Mouse (Mus musculus) myocyte (in vitro differentiated cells): Measurements from ENCODE around the gene Fbxl14. TPM values are rescaled to one million over a fixed set of nuclear protein-coding genes. Genes with fewer than 3 reads are reported as not detected.

Experiments used
- H3K27me3 ChIP-seq: one replicate; pipeline ENCODE4 v1.6.1; 2011; ENCODE audit not compliant: control insufficient read depth, insufficient read depth, insufficient read length
- H3K36me3 ChIP-seq: one replicate; pipeline ENCODE4 v1.6.1; 2011; ENCODE audit not compliant: control insufficient read depth, insufficient read depth
- H3K4me2 ChIP-seq: one replicate; pipeline ENCODE4 v1.6.1; 2011; ENCODE audit warnings: low read depth, control low read depth
- H3K4me3 ChIP-seq: one replicate; pipeline ENCODE4 v1.5.1; 2011; ENCODE audit warnings: mild to moderate bottlenecking, control low read depth, moderate library complexity
- H3K79me2 ChIP-seq: one replicate; pipeline ENCODE4 v1.6.1; 2011; ENCODE audit not compliant: control insufficient read depth, insufficient read depth
- H3ac ChIP-seq: one replicate; pipeline ENCODE4 v1.6.1; 2011; ENCODE audit not compliant: control insufficient read depth, insufficient read length
- CEBPB ChIP-seq: IDR thresholded peaks from 2 replicates; pipeline ENCODE4 v1.6.1; 2011; ENCODE audit warnings: mild to moderate bottlenecking, moderate library complexity; ENCODE audit not compliant: poor library complexity, insufficient read depth, severe bottlenecking
- E2F4 ChIP-seq: IDR thresholded peaks from one replicate; pipeline ENCODE4 v1.6.1; 2011; ENCODE audit warnings: mild to moderate bottlenecking, control low read depth, moderate library complexity; ENCODE audit not compliant: insufficient read depth
- MAX ChIP-seq: IDR thresholded peaks from one replicate; pipeline ENCODE4 v1.6.1; 2011; ENCODE audit warnings: low read depth, mild to moderate bottlenecking, control low read depth
- MYOD1 ChIP-seq, 3 experiments: IDR thresholded peaks; one replicate each; pipeline ENCODE4 v1.6.1; 2011; ENCODE audit warnings: control low read depth in 2 of 3, low read depth in 2 of 3, mild to moderate bottlenecking in 2 of 3, moderate library complexity in 1 of 3; ENCODE audit not compliant: insufficient read length in 2 of 3, control insufficient read depth in 1 of 3
- MYOG ChIP-seq, 3 experiments: IDR thresholded peaks; one replicate each; pipeline ENCODE4 v1.6.1; 2011; ENCODE audit warnings: control low read depth in 2 of 3, low read depth in 2 of 3, mild to moderate bottlenecking in 2 of 3; ENCODE audit not compliant: insufficient read length in 2 of 3, control insufficient read depth in 1 of 3, insufficient read depth in 1 of 3
- POLR2A ChIP-seq: IDR thresholded peaks from one replicate; pipeline ENCODE4 v1.6.1; 2011; ENCODE audit warnings: low read depth, mild to moderate bottlenecking, control low read depth, moderate library complexity; ENCODE audit not compliant: insufficient read length
- POLR2AphosphoS2 ChIP-seq: IDR thresholded peaks from one replicate; pipeline ENCODE4 v1.6.1; 2011; ENCODE audit warnings: low read depth, control low read depth; ENCODE audit not compliant: insufficient read length
- REST ChIP-seq: IDR thresholded peaks from one replicate; pipeline ENCODE4 v1.6.1; 2011; ENCODE audit warnings: mild to moderate bottlenecking, control low read depth, moderate library complexity; ENCODE audit not compliant: insufficient read depth, insufficient read length
- SRF ChIP-seq: IDR thresholded peaks from one replicate; pipeline ENCODE4 v1.6.1; 2011; ENCODE audit warnings: low read depth; ENCODE audit not compliant: control insufficient read depth, insufficient read length
- TCF12 ChIP-seq: IDR thresholded peaks from one replicate; pipeline ENCODE4 v1.6.1; 2011; ENCODE audit warnings: mild to moderate bottlenecking, control low read depth; ENCODE audit not compliant: poor library complexity, insufficient read depth, severe bottlenecking
- TCF3 ChIP-seq: IDR thresholded peaks from one replicate; pipeline ENCODE4 v1.6.1; 2011; ENCODE audit warnings: low read depth, control low read depth; ENCODE audit not compliant: insufficient read length
- USF1 ChIP-seq: IDR thresholded peaks from one replicate; pipeline ENCODE4 v1.6.1; 2011; ENCODE audit warnings: low read depth, mild to moderate bottlenecking, control low read depth, moderate library complexity
- polyA plus RNA-seq: library from polyadenylated mRNA; unstranded; fragments of >200 nt; fragmentation: generic; extraction: Trizol; gene quantifications from one replicate; pipeline ENCODE4 v1.2.1, GENCODE M21; 2012; ENCODE audit warnings: missing spikeins

Fbxl14 gene
- polyA plus RNA-seq, 1 experiment, result 13.1 TPM

DNA sequence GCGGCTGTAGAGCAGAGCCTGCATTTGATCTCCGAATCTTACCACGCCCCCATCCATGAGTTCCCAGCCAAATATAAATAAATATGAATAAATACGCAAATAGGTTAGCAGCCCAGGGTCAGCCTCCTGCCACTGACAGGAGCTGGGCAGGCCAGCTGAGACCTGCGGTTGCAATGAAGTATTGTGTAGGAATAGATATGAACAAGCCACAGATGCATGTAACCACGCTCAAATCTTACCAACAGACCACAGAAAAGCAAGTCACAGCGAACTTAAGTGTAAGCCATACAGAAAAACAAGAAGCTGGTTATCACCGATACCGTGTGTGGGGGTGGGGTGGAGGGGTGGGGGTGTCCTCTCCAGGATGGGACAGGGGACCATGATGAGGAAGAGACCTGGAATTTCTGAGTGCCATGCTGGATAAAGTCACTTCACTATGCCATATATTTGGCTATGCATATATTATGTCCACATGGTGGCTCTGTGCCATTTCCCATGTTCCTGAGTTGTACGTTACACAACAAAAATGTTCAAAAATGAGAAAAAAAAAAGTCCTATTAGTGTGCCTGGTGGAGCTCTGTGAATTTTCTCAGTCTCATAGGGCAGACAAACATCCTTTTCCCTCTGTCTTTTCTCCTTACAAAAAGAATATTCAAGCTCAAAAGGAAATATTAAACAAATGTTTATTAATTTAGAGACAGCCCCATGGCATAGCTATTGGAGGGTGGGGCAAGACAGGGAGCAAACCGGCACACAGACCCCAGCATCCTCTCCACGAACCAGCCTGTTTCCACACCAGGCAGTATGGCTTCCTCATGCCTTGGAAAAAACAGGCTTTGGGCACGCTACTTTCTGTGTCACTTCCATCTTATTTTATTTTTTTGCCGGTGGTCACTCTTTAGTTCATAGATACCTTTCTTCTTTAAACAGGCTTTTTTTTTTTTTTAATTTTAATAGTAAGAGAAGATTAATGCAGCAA, 28.2 kb upstream of the Fbxl14 start:
- Histone ChIP-seq H3K27me3 (peaks cover 30% of the 10 kb centered on the region), H3K79me2 (no peaks in the 10 kb centered on the region), H3K4me3 (no peak overlapping the region), H3ac (no peak overlapping the region), H3K4me2 (peak overlapping the region; percentile 30), H3K36me3 (no peaks in the 10 kb centered on the region)
- no peak for TF ChIP-seq POLR2A
- no peak for TF ChIP-seq POLR2AphosphoS2
- no peak for TF ChIP-seq CEBPB
- no peak for TF ChIP-seq MAX
- no peak for TF ChIP-seq E2F4
- no peak for TF ChIP-seq USF1
- no peak for TF ChIP-seq TCF12
- TF ChIP-seq REST, result no peak
- no peak for TF ChIP-seq SRF
- TF ChIP-seq MYOD1 (IDR thresholded peaks at IDR 0.05; ENCODE audit: control insufficient read depth in 1 of 3, insufficient read length in 2 of 3, low read depth in 2 of 3), result no peak
- TF ChIP-seq MYOG (IDR thresholded peaks at IDR 0.05; ENCODE audit: control insufficient read depth in 1 of 3, insufficient read depth in 1 of 3, insufficient read length in 2 of 3, low read depth in 2 of 3), result no peak
- no peak for TF ChIP-seq TCF3

DNA sequence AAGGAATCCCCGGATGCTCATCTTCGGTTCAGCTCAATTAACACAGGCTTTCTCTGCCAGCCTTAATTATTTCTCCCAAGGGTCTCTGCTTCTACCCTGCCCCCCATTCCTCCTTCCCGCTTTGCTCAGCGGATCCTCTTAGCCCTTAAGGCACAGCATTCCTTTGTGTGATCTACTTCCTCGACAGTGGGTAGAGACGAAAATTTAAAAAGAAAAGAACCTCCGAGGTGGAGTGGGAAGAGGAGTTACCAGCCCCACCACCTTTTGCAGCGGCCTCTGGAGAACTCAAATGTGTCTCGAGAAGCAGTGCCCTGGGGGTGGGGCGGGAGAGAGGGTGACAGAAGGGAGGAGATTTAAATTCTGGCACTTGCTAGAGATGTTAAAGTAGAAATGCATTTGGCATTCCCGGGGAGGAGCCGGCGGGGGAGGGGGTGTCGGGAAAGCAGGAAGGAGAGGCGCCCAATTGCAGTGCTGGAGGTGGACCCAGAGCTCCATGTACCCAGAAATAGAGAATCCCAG, 27.4 kb upstream of the Fbxl14 start:
- H3K27me3 ChIP-seq, result peaks cover 30% of the 10 kb centered on the region
- no peaks in the 10 kb centered on the region for H3K36me3 ChIP-seq
- H3ac ChIP-seq, result no peak overlapping the region
- no peaks in the 10 kb centered on the region for H3K79me2 ChIP-seq
- H3K4me3 ChIP-seq, result no peak overlapping the region
- TF ChIP-seq USF1, result no peak
- TF ChIP-seq TCF12, result no peak
- no peak for TF ChIP-seq MAX
- TF ChIP-seq E2F4, result no peak
- peak overlapping the region; percentile 30 for H3K4me2 ChIP-seq

DNA sequence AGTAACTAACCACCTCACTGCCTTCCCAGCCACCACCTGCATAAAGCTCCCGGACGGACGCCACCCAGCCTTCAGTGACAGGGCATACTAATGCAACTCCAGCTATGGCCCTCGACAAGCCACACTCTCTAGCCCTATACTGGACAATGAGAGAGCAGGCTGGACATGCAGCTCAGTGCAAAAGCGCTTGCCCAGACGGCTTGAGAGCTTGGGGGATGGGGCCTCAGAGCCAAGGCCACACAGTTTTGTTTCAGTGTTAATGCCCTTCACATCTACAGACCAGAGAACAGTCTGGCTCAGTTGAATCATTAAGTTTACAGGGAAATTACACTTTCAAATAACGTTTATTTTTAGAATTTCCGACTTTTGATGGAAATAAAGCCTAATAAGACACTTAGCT, 21.3 kb upstream of the Fbxl14 start:
- Histone ChIP-seq H3K4me2 (no peak overlapping the region), H3K27me3 (peaks cover 33% of the 10 kb centered on the region), H3K79me2 (no peaks in the 10 kb centered on the region), H3K36me3 (no peaks in the 10 kb centered on the region), H3ac (no peak overlapping the region), H3K4me3 (no peak overlapping the region)
- TF ChIP-seq POLR2AphosphoS2 (no peak), MYOG (IDR thresholded peaks at IDR 0.05; ENCODE audit: control insufficient read depth in 1 of 3, insufficient read depth in 1 of 3, insufficient read length in 2 of 3, low read depth in 2 of 3) (no peak), TCF12 (no peak), MAX (no peak), MYOD1 (IDR thresholded peaks at IDR 0.05; ENCODE audit: control insufficient read depth in 1 of 3, insufficient read length in 2 of 3, low read depth in 2 of 3) (no peak), SRF (no peak), POLR2A (no peak), CEBPB (no peak), E2F4 (no peak), USF1 (no peak), TCF3 (no peak), REST (no peak)

DNA sequence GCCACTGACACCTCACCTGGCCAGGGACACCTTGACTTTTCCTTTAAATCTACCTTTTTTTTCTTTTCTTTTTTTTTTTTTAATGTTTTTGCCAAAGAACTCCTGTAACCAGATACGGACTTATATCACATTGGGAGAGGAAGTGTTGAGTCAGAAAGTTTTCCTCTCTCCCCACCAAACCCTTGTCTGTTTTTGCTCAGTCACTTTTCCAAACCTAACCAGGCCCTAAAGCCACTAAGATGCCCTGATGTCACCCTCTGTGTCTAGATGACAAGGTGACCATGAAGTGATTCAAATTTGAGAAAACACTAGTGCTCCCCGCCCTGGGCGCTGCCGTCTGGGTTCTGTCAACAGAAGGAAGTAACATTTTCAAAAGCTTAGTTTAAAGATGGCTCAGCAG, 20.4 kb upstream of the Fbxl14 start:
- H3K4me3 ChIP-seq, result no peak overlapping the region
- no peak overlapping the region for H3ac ChIP-seq
- H3K4me2 ChIP-seq, result no peak overlapping the region
- no peaks in the 10 kb centered on the region for H3K79me2 ChIP-seq
- no peaks in the 10 kb centered on the region for H3K36me3 ChIP-seq
- peaks cover 31% of the 10 kb centered on the region for H3K27me3 ChIP-seq
- no peak for TF ChIP-seq REST
- TF ChIP-seq POLR2A, result no peak
- no peak for TF ChIP-seq E2F4
- no peak for TF ChIP-seq MYOG (IDR thresholded peaks at IDR 0.05; ENCODE audit: control insufficient read depth in 1 of 3, insufficient read depth in 1 of 3, insufficient read length in 2 of 3, low read depth in 2 of 3)
- TF ChIP-seq MAX, result no peak
- no peak for TF ChIP-seq TCF12
- no peak for TF ChIP-seq TCF3
- TF ChIP-seq CEBPB, result no peak
- no peak for TF ChIP-seq MYOD1 (IDR thresholded peaks at IDR 0.05; ENCODE audit: control insufficient read depth in 1 of 3, insufficient read length in 2 of 3, low read depth in 2 of 3)
- TF ChIP-seq POLR2AphosphoS2, result no peak
- TF ChIP-seq USF1, result no peak
- TF ChIP-seq SRF, result no peak

DNA sequence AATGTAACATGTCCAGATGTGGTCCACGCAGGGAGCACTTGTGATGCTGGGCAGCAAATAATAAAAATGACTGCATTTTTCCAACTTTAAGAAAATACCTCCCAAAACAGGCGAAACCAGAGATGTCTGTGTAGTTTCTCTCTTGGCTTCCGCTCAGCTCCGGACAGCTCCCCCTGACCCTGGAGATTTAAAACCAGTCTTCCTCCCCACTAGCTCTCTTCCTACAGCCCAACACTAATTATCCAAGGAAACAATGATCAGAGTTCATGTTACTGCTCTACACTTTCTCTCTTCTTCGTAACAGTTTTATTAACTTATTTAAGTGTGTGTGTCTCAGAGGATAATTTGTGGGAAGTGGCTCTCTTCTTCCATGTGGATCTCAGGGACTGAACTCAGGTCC, 19.1 kb upstream of the Fbxl14 start:
- no peak overlapping the region for H3ac ChIP-seq
- H3K79me2 ChIP-seq, result no peaks in the 10 kb centered on the region
- peaks cover 33% of the 10 kb centered on the region for H3K27me3 ChIP-seq
- no peaks in the 10 kb centered on the region for H3K36me3 ChIP-seq
- TF ChIP-seq TCF3, result no peak
- TF ChIP-seq USF1, result no peak
- no peak for TF ChIP-seq CEBPB
- TF ChIP-seq MAX, result no peak
- TF ChIP-seq POLR2AphosphoS2, result no peak
- TF ChIP-seq MYOD1 (IDR thresholded peaks at IDR 0.05; ENCODE audit: control insufficient read depth in 1 of 3, insufficient read length in 2 of 3, low read depth in 2 of 3), result no peak
- no peak for TF ChIP-seq SRF
- H3K4me3 ChIP-seq, result no peak overlapping the region
- no peak overlapping the region for H3K4me2 ChIP-seq
